Mouse (Mus musculus): Measurements from ENCODE around the gene Aagab.

DNA sequence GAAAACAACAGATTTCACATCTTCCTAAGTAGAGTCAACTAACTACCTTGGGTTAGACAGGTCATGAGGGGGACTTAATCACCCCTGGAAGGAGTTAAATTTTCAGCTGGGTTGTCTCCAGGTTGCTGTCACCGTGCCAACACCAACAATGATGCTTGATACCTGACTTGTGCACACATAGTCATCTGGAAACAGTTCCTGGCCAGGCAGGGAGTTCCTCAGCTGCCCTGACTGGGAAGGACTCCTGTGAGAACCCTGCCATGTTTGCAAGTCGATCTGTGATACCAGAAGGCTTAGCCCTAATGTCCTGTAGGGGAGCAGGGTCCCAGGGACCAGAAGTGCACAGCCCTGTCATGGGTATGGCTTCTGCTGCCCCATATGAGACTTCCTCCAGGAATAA lies 89.5 kb downstream of the Aagab start:
- TF ChIP-seq POLR2A (IDR thresholded peaks at IDR 0.05; ENCODE audit: insufficient read depth, low read length) (no peak), CTCF (IDR thresholded peaks at IDR 0.05; ENCODE audit: low read depth, low read length) (no peak)
